8 mouse cellular contexts compared by ENCODE assay signal in genomic region chr9:94537970-94538822, GRCm38 (mm10). TPM values are rescaled to one million over a fixed set of nuclear protein-coding genes. Genes with fewer than 3 reads are reported as not detected.
DNase-seq lines count a peak whose midpoint lies in the region; ATAC-seq and TF ChIP-seq lines count a peak whose summit lies in the region.

TSS of gene 1190002N15Rik (minus strand) at chr9:94538081.

- DNase-seq in gastrocnemius, adult 2 months: peak; percentile 97
- peak; percentile 97 for DNase-seq in hindbrain, postnatal 0 days (ENCODE audit: low spot score)
- DNase-seq in left cerebral cortex, adult 2 months (ENCODE audit: extremely low spot score in 1 of 2, low spot score in 2 of 2): peak; percentile 89 to 93
- DNase-seq in retina, postnatal 7 days (ENCODE audit: low read depth, low spot score): peak; percentile 91
- peak; percentile 89 to 91 for DNase-seq in urinary bladder, adult 18-20 months (ENCODE audit: low spot score in 2 of 2)

- peak within 1 kb of the TSS; percentile 95 for H3K27ac ChIP-seq in gastrocnemius, adult 2 months
- peak within 1 kb of the TSS; percentile 98 for H3K27ac ChIP-seq in hindbrain, postnatal 0 days
- H3K27ac ChIP-seq in left cerebral cortex, adult 2 months: peak within 1 kb of the TSS; percentile 92
- H3K27ac ChIP-seq in macrophage: peak within 1 kb of the TSS; percentile 46

- WGBS in hindbrain, postnatal 0 days: 2% methylated on average over 74 of the region's 104 CpGs
- under 1% methylated on average over 65 of the region's 104 CpGs for WGBS in macrophage (ENCODE audit: missing documents)

- no peaks in the 10 kb centered on the region for H3K36me3 ChIP-seq in hindbrain, postnatal 0 days (ENCODE audit: insufficient read depth, low read length)
- no peaks in the 10 kb centered on the region for H3K36me3 ChIP-seq in macrophage (ENCODE audit: inconsistent target)

- H3K27me3 ChIP-seq in hindbrain, postnatal 0 days (ENCODE audit: insufficient read depth, low read length): no peaks in the 10 kb centered on the region

- H3K9ac ChIP-seq in hindbrain, postnatal 0 days (replicated peaks; ENCODE audit: low read length): peak within 1 kb of the TSS; percentile 86

- 0 out of 2 replicates have a peak, but pooled peaks have one; percentile 6 for TF ChIP-seq CTCF in gastrocnemius, adult 2 months (IDR thresholded peaks at IDR 0.05)
- TF ChIP-seq CTCF in hindbrain, postnatal 0 days (IDR thresholded peaks at IDR 0.05; ENCODE audit: low read depth): no peak
- peak; percentile 16 for TF ChIP-seq CTCF in left cerebral cortex, adult 2 months (IDR thresholded peaks at IDR 0.05)

- H3K4me1 ChIP-seq in hindbrain, postnatal 0 days (ENCODE audit: insufficient read depth, low read length): no peaks in the 10 kb centered on the region

- peak; percentile 66 for ATAC-seq in activated CD4-positive, CD25-positive, alpha-beta regulatory T cell, adult 4 months
- peak; percentile 71 for ATAC-seq in common myeloid progenitor, adult 5-6 weeks (replicated peaks; ENCODE audit: low read depth, poor library complexity, severe bottlenecking)
- ATAC-seq in hindbrain, postnatal 0 days: peak; percentile 94

- peak within 1 kb of the TSS; percentile 78 for H3K4me3 ChIP-seq in gastrocnemius, adult 2 months
- H3K4me3 ChIP-seq in hindbrain, postnatal 0 days (ENCODE audit: low read length): peak within 1 kb of the TSS; percentile 87
- H3K4me3 ChIP-seq in left cerebral cortex, adult 2 months: peak within 1 kb of the TSS; percentile 74
- peak within 1 kb of the TSS; percentile 71 for H3K4me3 ChIP-seq in macrophage (ENCODE audit: inconsistent target)

- no peaks in the 10 kb centered on the region for H3K9me3 ChIP-seq in hindbrain, postnatal 0 days (ENCODE audit: low read length)

- H3K79me2 ChIP-seq in macrophage (ENCODE audit: inconsistent target): peaks cover 38% of the 10 kb centered on the region

- H3K4me2 ChIP-seq in hindbrain, postnatal 0 days (ENCODE audit: low read depth, low read length): peak within 1 kb of the TSS; percentile 93

- intact Hi-C loops in gastrocnemius, adult 2 months (cut with DNase I): loop anchor here (5.0 to 10.0 kb wide), 2 partner anchors 111 to 323 kb away; no protein-coding TSS in a partner anchor
- intact Hi-C loops in left cerebral cortex, adult 2 months (cut with DNase I): loop anchor here (2.0 to 10.0 kb wide), 10 partner anchors 69 to 1636 kb away; partner anchors contain the start of gene Slc9a9

RNA-seq across cellular contexts. Expression of gene 1190002N15Rik, which starts in this region (rescaled TPM):
- polyA plus RNA-seq in activated CD4-positive, CD25-positive, alpha-beta regulatory T cell, adult 4 months (2017; shearing (Covaris generic)): 1 to 10 TPM; 3.4 to 5.3 TPM
- total RNA-seq in common myeloid progenitor, adult 5-6 weeks (2017): 32.9 and 40.2 TPM in 2 replicates
- 1 to 10 TPM; 3.5 to 5.7 TPM for total RNA-seq in gastrocnemius, adult 2 months (2021)
- 32.4 and 35.4 TPM in 2 replicates for total RNA-seq in hindbrain, postnatal 0 days (2014; rRNA removed)
- 9.4 and 9.6 TPM in 2 replicates for polyA plus RNA-seq in hindbrain, postnatal 0 days (2015; fragmentation: Nextera tagmentation; extraction: Ambion mirVana)
- total RNA-seq in left cerebral cortex, adult 2 months (2021): 10 to 100 TPM; 32.8 to 40.1 TPM
- 10 to 100 TPM in 3 of 26 experiments, 1 to 10 TPM in 21, under 1 TPM in 2; 0.67 to 11.1 (median 2.4) TPM for total RNA-seq in macrophage (2018; cell fraction: chromatin; rRNA removed)
- 10 to 100 TPM in 25 of 26 experiments, 1 to 10 TPM in 1; 6.9 to 42.9 (median 18.8) TPM for total RNA-seq in macrophage (2018; cell fraction: cytosol; rRNA removed)
- 10 to 100 TPM in 23 of 26 experiments, 1 to 10 TPM in 3; 4.8 to 49.0 (median 19.9) TPM for total RNA-seq in macrophage (2018; cell fraction: nucleus; rRNA removed)
- polyA plus RNA-seq in macrophage (2018): 19.5 to 25.6 TPM (median 25.6 TPM) in 3 replicates

Comparison
In these comparisons a context has a peak if more than half of its experiments do, and no peak if none do; other contexts are left out.
1. Peak in every context shown above with its lines: DNase-seq, ATAC-seq, H3K4me3 ChIP-seq and H3K27ac ChIP-seq.
2. H3K27ac ChIP-seq: peak in every context shown above with its lines; median percentile 98 in hindbrain, postnatal 0 days; 95 in gastrocnemius, adult 2 months; 92 in left cerebral cortex, adult 2 months; 46 in macrophage.